Comparison of ENCODE assay signal across 8 mouse cellular contexts in the genomic region with DNA sequence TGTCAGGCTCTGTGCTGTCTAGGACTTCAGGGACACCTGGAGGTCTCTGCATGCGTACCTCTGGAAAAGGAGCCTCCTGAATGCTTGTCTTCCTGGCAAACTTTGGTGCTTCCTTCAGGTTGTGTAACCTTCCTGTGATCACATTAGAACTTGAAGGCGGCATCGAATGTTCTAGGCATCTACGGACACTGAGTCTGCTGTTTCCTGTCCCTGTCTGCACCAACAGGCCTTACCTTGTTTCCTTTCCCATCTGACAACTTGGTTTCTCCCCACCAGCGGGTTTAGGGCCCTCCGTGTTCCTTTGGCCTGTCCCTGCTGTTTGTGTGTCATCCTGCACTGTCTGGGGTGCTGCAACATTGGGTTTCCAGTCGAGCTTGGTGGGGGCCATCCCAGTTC. TPM values are rescaled to one million over a fixed set of nuclear protein-coding genes. Genes with fewer than 3 reads are reported as not detected.
DNase-seq lines count a peak whose midpoint lies in the region; ATAC-seq and TF ChIP-seq lines count a peak whose summit lies in the region.

No protein-coding gene starts in this region.

- H3K9ac ChIP-seq in hindbrain, embryonic 11.5 days (ENCODE audit: low read depth, low read length): no peak overlapping the region
- no peak overlapping the region; the same call in 1 of the 2 replicates for H3K9ac ChIP-seq in limb, embryonic 12.5 days (replicated peaks)
- 0 out of 2 replicates have a peak overlapping the region, but pooled peaks have one; percentile 0 for H3K9ac ChIP-seq in stomach, postnatal 0 days (ENCODE audit: low read length)

- H3K4me1 ChIP-seq in hindbrain, embryonic 10.5 days (replicated peaks): peaks cover 88% of the 10 kb centered on the region
- peaks cover 21% of the 10 kb centered on the region for H3K4me1 ChIP-seq in hindbrain, embryonic 11.5 days (replicated peaks; ENCODE audit: control insufficient read depth, insufficient read depth, low read length)
- peaks cover 59% of the 10 kb centered on the region for H3K4me1 ChIP-seq in thymus, adult 2 months (replicated peaks; ENCODE audit: control insufficient read depth, insufficient read depth, low read length)
- peaks cover 50% of the 10 kb centered on the region for H3K4me1 ChIP-seq in limb, embryonic 12.5 days (replicated peaks)
- peaks cover 21% of the 10 kb centered on the region for H3K4me1 ChIP-seq in stomach, postnatal 0 days (replicated peaks; ENCODE audit: control insufficient read depth, insufficient read depth)

- 81% methylated on average over 7 of the region's 7 CpGs for WGBS in hindbrain, embryonic 10.5 days
- WGBS in hindbrain, embryonic 11.5 days: 82% methylated on average over 7 of the region's 7 CpGs
- 21% methylated on average over 7 of the region's 7 CpGs for WGBS in thymus, adult 2 months
- WGBS in limb, embryonic 12.5 days: 87% methylated on average over 7 of the region's 7 CpGs
- 61% methylated on average over 7 of the region's 7 CpGs for WGBS in stomach, postnatal 0 days

- no peak overlapping the region for H3K4me2 ChIP-seq in hindbrain, embryonic 11.5 days (replicated peaks; ENCODE audit: low read depth, low read length)
- no peak overlapping the region for H3K4me2 ChIP-seq in limb, embryonic 12.5 days
- H3K4me2 ChIP-seq in stomach, postnatal 0 days (replicated peaks; ENCODE audit: low read depth): no peak overlapping the region

- peak overlapping the region; percentile 89 for H3K27ac ChIP-seq in hindbrain, embryonic 10.5 days
- H3K27ac ChIP-seq in hindbrain, embryonic 11.5 days (ENCODE audit: low read depth, low read length): no peak overlapping the region
- peak overlapping the region; percentile 73 for H3K27ac ChIP-seq in thymus, adult 2 months (ENCODE audit: control insufficient read depth, insufficient read depth, low read length)
- peak overlapping the region; percentile 92; the same call in 1 of the 2 replicates for H3K27ac ChIP-seq in limb, embryonic 12.5 days
- peak overlapping the region; percentile 97 for H3K27ac ChIP-seq in stomach, postnatal 0 days (replicated peaks)

- H3K4me3 ChIP-seq in hindbrain, embryonic 10.5 days: no peak overlapping the region
- H3K4me3 ChIP-seq in hindbrain, embryonic 11.5 days (ENCODE audit: low read depth, low read length): no peak overlapping the region
- H3K4me3 ChIP-seq in thymus, adult 2 months (ENCODE audit: control insufficient read depth, insufficient read depth, low read length): peak overlapping the region; percentile 13
- H3K4me3 ChIP-seq in limb, embryonic 12.5 days (replicated peaks): no peak overlapping the region
- no peak overlapping the region for H3K4me3 ChIP-seq in stomach, postnatal 0 days (ENCODE audit: low read depth, low read length)

- peaks cover 23% of the 10 kb centered on the region for H3K36me3 ChIP-seq in hindbrain, embryonic 10.5 days
- no peaks in the 10 kb centered on the region for H3K36me3 ChIP-seq in hindbrain, embryonic 11.5 days (ENCODE audit: control insufficient read depth, insufficient read depth, low read length)
- H3K36me3 ChIP-seq in thymus, adult 2 months (ENCODE audit: control insufficient read depth, insufficient read depth, low read length): no peaks in the 10 kb centered on the region
- H3K36me3 ChIP-seq in limb, embryonic 12.5 days: peaks cover 17% of the 10 kb centered on the region; the same call in 1 of the 2 replicates
- H3K36me3 ChIP-seq in stomach, postnatal 0 days (ENCODE audit: control insufficient read depth, insufficient read depth, low read length): no peaks in the 10 kb centered on the region

- H3K9me3 ChIP-seq in hindbrain, embryonic 10.5 days: no peaks in the 10 kb centered on the region
- H3K9me3 ChIP-seq in hindbrain, embryonic 11.5 days (ENCODE audit: control insufficient read depth, low read length): no peaks in the 10 kb centered on the region
- H3K9me3 ChIP-seq in limb, embryonic 12.5 days: no peaks in the 10 kb centered on the region
- H3K9me3 ChIP-seq in stomach, postnatal 0 days (ENCODE audit: control insufficient read depth, low read length): no peaks in the 10 kb centered on the region

- ATAC-seq in hindbrain, embryonic 11.5 days (ENCODE audit: low FRiP score): no peak
- no peak for ATAC-seq in limb, embryonic 12.5 days (ENCODE audit: insufficient number of reproducible peaks, insufficient read depth, low FRiP score, low TSS enrichment, low read depth)
- no peak for ATAC-seq in stomach, postnatal 0 days (ENCODE audit: low FRiP score, low TSS enrichment)

- TF ChIP-seq POLR2A in thymus, adult 2 months (IDR thresholded peaks at IDR 0.05; ENCODE audit: control insufficient read depth, extremely low read depth, insufficient read depth, low read length, poor library complexity): no peak

- no peak for TF ChIP-seq EP300 in stomach, postnatal 0 days (optimal IDR thresholded peaks at IDR 0.05)

- no peak for DNase-seq in hindbrain, embryonic 10.5 days (ENCODE audit: low spot score)
- no peak for DNase-seq in hindbrain, embryonic 11.5 days (ENCODE audit: low spot score)
- DNase-seq in thymus, adult 2 months: no peak
- DNase-seq in thymus, postnatal 0 days (ENCODE audit: low spot score): no peak
- no peak for DNase-seq in stomach, postnatal 0 days (ENCODE audit: low spot score)
- no peak for DNase-seq in ovary, postnatal 10 days (ENCODE audit: low spot score)
- DNase-seq in urinary bladder, postnatal 4 days (ENCODE audit: low spot score in 2 of 2): no peak

- H3K27me3 ChIP-seq in hindbrain, embryonic 10.5 days (ENCODE audit: insufficient read depth, poor library complexity, severe bottlenecking): no peaks in the 10 kb centered on the region
- H3K27me3 ChIP-seq in hindbrain, embryonic 11.5 days (ENCODE audit: control insufficient read depth, insufficient read depth, low read length): no peaks in the 10 kb centered on the region
- H3K27me3 ChIP-seq in thymus, adult 2 months (ENCODE audit: control insufficient read depth, insufficient read depth, low read length): no peaks in the 10 kb centered on the region
- H3K27me3 ChIP-seq in limb, embryonic 12.5 days: no peaks in the 10 kb centered on the region
- H3K27me3 ChIP-seq in stomach, postnatal 0 days (ENCODE audit: control insufficient read depth, insufficient read depth, low read length): no peaks in the 10 kb centered on the region

- TF ChIP-seq CTCF in thymus, adult 2 months (IDR thresholded peaks at IDR 0.05; ENCODE audit: borderline replicate concordance, control insufficient read depth, extremely low read depth, insufficient read depth, low read length, poor library complexity): no peak
- no peak for TF ChIP-seq CTCF in stomach, postnatal 0 days (IDR thresholded peaks at IDR 0.05; ENCODE audit: low read depth)

RNA-seq across cellular contexts. Expression of gene Ap5z1, which starts 21.7 kb away (rescaled TPM):
- polyA plus RNA-seq in hindbrain, embryonic 10.5 days (2016; fragmentation: Nextera tagmentation; extraction: Ambion mirVana): 13.5 and 16.9 TPM in 2 replicates
- 9.2 and 9.6 TPM in 2 replicates for polyA plus RNA-seq in hindbrain, embryonic 11.5 days (2014; fragmentation: Nextera tagmentation; extraction: Ambion mirVana)
- polyA plus RNA-seq in thymus, adult 2 months (2012; rRNA removed): 75.2 and 87.1 TPM in 2 replicates
- polyA plus RNA-seq in thymus, postnatal 0 days (2015; fragmentation: Nextera tagmentation; extraction: Ambion mirVana): 8.1 and 9.3 TPM in 2 replicates
- polyA plus RNA-seq in limb, embryonic 12.5 days (2016; fragmentation: Nextera tagmentation; extraction: Ambion mirVana): 8.8 and 9.2 TPM in 2 replicates
- polyA plus RNA-seq in stomach, postnatal 0 days (2015; fragmentation: Nextera tagmentation; extraction: Ambion mirVana): 4.2 and 5.0 TPM in 2 replicates

RNA-seq across cellular contexts. Expression of gene Foxk1, which starts 40.7 kb away (rescaled TPM):
- 5.2 and 5.5 TPM in 2 replicates for polyA plus RNA-seq in hindbrain, embryonic 10.5 days (2016; fragmentation: Nextera tagmentation; extraction: Ambion mirVana)
- polyA plus RNA-seq in hindbrain, embryonic 11.5 days (2014; fragmentation: Nextera tagmentation; extraction: Ambion mirVana): 4.0 and 4.1 TPM in 2 replicates
- 27.9 and 33.7 TPM in 2 replicates for polyA plus RNA-seq in thymus, adult 2 months (2012; rRNA removed)
- 2.9 and 5.1 TPM in 2 replicates for polyA plus RNA-seq in thymus, postnatal 0 days (2015; fragmentation: Nextera tagmentation; extraction: Ambion mirVana)
- 6.4 and 7.0 TPM in 2 replicates for polyA plus RNA-seq in limb, embryonic 12.5 days (2016; fragmentation: Nextera tagmentation; extraction: Ambion mirVana)
- 3.5 and 3.8 TPM in 2 replicates for polyA plus RNA-seq in stomach, postnatal 0 days (2015; fragmentation: Nextera tagmentation; extraction: Ambion mirVana)
